Mouse (Mus musculus) lung, embryonic 16.5 days (tissue): Measurements from ENCODE around the gene Brap. TPM values are rescaled to one million over a fixed set of nuclear protein-coding genes. Genes with fewer than 3 reads are reported as not detected.

Experiments
- ATAC-seq: fragments of 200-750 bp; cut with Nextera tagmentation; 2 replicates; pipeline ENCODE4 v1.8.0; 2017; ENCODE audit warnings: low read depth, mild to moderate bottlenecking, moderate library complexity
- H3K27ac ChIP-seq: fragments of 300-500 bp; sonication (generic); 2 replicates; pipeline ENCODE4 v1.5.1; 2014; ENCODE audit warnings: mild to moderate bottlenecking, control low read depth, low read length
- H3K27me3 ChIP-seq: fragments of 300-500 bp; sonication (generic); 2 replicates; pipeline ENCODE4 v1.6.1; 2014; ENCODE audit warnings: low read depth, low read length, mixed read lengths; ENCODE audit not compliant: control insufficient read depth, insufficient read depth
- H3K36me3 ChIP-seq: fragments of 300-500 bp; sonication (generic); 2 replicates; pipeline ENCODE4 v1.6.1; 2014; ENCODE audit warnings: low read length; ENCODE audit not compliant: control insufficient read depth, insufficient read depth
- H3K4me1 ChIP-seq: fragments of 300-500 bp; sonication (generic); replicated peaks from 2 replicates; pipeline ENCODE4 v1.6.1; 2014; ENCODE audit warnings: low read length, mixed read lengths; ENCODE audit not compliant: control insufficient read depth, insufficient read depth
- H3K4me2 ChIP-seq: fragments of 300-500 bp; sonication (generic); 2 replicates; pipeline ENCODE4 v1.6.1; 2014; ENCODE audit warnings: low read depth, low read length, control low read depth
- H3K4me3 ChIP-seq: fragments of 300-500 bp; sonication (generic); 2 replicates; pipeline ENCODE4 v1.5.1; 2014; ENCODE audit warnings: mild to moderate bottlenecking, low read length, control low read depth
- H3K9ac ChIP-seq: fragments of 300-500 bp; sonication (generic); 2 replicates; pipeline ENCODE4 v1.6.1; 2014; ENCODE audit warnings: low read length, control low read depth
- H3K9me3 ChIP-seq: fragments of 300-500 bp; sonication (generic); 2 replicates; pipeline ENCODE4 v1.6.1; 2016; ENCODE audit warnings: low read length; ENCODE audit not compliant: control insufficient read depth
- WGBS: fragments of 180-500 bp; shearing (Covaris S2); extraction: QIAGEN DNeasy Blood & Tissue Kit; methylation state at CpG from one replicate; pipeline ENCODE4 v1.1.7; 2014; 5-methylcytosine and 5-hydroxymethylcytosine counted together
- polyA plus RNA-seq: library from polyadenylated mRNA; unstranded; fragments of >200 nt; fragmentation: Nextera tagmentation; extraction: Ambion mirVana; gene quantifications from 2 replicates; pipeline ENCODE4 v1.2.1, GENCODE M21; 2015

Brap gene
- polyA plus RNA-seq, 1 experiment from 2014 or later = 32.4 TPM

- Histone ChIP-seq H3K27me3 (no peaks in the 10 kb centered on the region), H3K36me3 (no peaks in the 10 kb centered on the region), H3K27ac (no peak overlapping the region), H3K4me1 (peaks cover 15% of the 10 kb centered on the region), H3K4me2 (peak overlapping the region; percentile 73), H3K9ac (no peak overlapping the region), H3K9me3 (no peaks in the 10 kb centered on the region), H3K4me3 (peak overlapping the region; percentile 96; the same call in 1 of the 2 replicates)
- ATAC-seq = no peak
- WGBS = 38% methylated on average over 2 of the region's 2 CpGs
Observed at GRCm38 (mm10) chr5:121710402-121710801, 50.0 kb downstream of the Brap start.

GRCm38 (mm10) chr5:121710851-121711173 is 50.4 kb downstream of the Brap start:
- H3K9ac ChIP-seq = peak overlapping the region; percentile 94
- ATAC-seq = no peak
- no peaks in the 10 kb centered on the region for H3K27me3 ChIP-seq
- H3K27ac ChIP-seq = peak overlapping the region; percentile 87
- H3K36me3 ChIP-seq = no peaks in the 10 kb centered on the region
- H3K4me3 ChIP-seq = peak overlapping the region; percentile 96
- H3K4me1 ChIP-seq = peaks cover 19% of the 10 kb centered on the region
- H3K9me3 ChIP-seq = no peaks in the 10 kb centered on the region
- H3K4me2 ChIP-seq = peak overlapping the region; percentile 73
- under 1% methylated on average over 12 of the region's 12 CpGs for WGBS

- H3K27ac ChIP-seq = peak within 1 kb of the TSS; percentile 87
- H3K9ac ChIP-seq = peak within 1 kb of the TSS; percentile 94
- peak within 1 kb of the TSS; percentile 73 for H3K4me2 ChIP-seq
- no peaks in the 10 kb centered on the region for H3K9me3 ChIP-seq
- peak within 1 kb of the TSS; percentile 96 for H3K4me3 ChIP-seq
- H3K27me3 ChIP-seq = no peaks in the 10 kb centered on the region
- no peaks in the 10 kb centered on the region for H3K36me3 ChIP-seq
- 0% methylated on average over 41 of the region's 103 CpGs for WGBS
- H3K4me1 ChIP-seq = peaks cover 23% of the 10 kb centered on the region
- ATAC-seq = peak; percentile 82
Observed at GRCm38 (mm10) chr5:121711174-121711927, 51.0 kb downstream of the Brap start, which contains the start of gene Atxn2. Atxn2 (plus strand) TSS chr5:121711337.

GRCm38 (mm10) chr5:121711928-121712231 is 51.5 kb downstream of the Brap start:
- Histone ChIP-seq H3K4me1 (peaks cover 25% of the 10 kb centered on the region), H3K4me3 (peak overlapping the region; percentile 96), H3K36me3 (no peaks in the 10 kb centered on the region), H3K27me3 (no peaks in the 10 kb centered on the region), H3K27ac (peak overlapping the region; percentile 87), H3K9ac (peak overlapping the region; percentile 94), H3K4me2 (peak overlapping the region; percentile 58), H3K9me3 (no peaks in the 10 kb centered on the region)
- peak; percentile 53 for ATAC-seq
- under 1% methylated on average over 36 of the region's 57 CpGs for WGBS

- peak; percentile 48 for ATAC-seq
- peak overlapping the region; percentile 94 for H3K9ac ChIP-seq
- peaks cover 25% of the 10 kb centered on the region for H3K4me1 ChIP-seq
- H3K27ac ChIP-seq = peak overlapping the region; percentile 87
- peak overlapping the region; percentile 58 for H3K4me2 ChIP-seq
- H3K36me3 ChIP-seq = no peaks in the 10 kb centered on the region
- WGBS = under 1% methylated on average over 21 of the region's 66 CpGs
- no peaks in the 10 kb centered on the region for H3K27me3 ChIP-seq
- H3K9me3 ChIP-seq = no peaks in the 10 kb centered on the region
- H3K4me3 ChIP-seq = peak overlapping the region; percentile 96
Observed at GRCm38 (mm10) chr5:121712232-121712933, 52.0 kb downstream of the Brap start.

GRCm38 (mm10) chr5:121712934-121713538 is 52.7 kb downstream of the Brap start:
- 0% methylated on average over 26 of the region's 32 CpGs for WGBS
- H3K27ac ChIP-seq = peak overlapping the region; percentile 87
- peak overlapping the region; percentile 96 for H3K4me3 ChIP-seq
- H3K9me3 ChIP-seq = no peaks in the 10 kb centered on the region
- ATAC-seq = peak; percentile 41
- peak overlapping the region; percentile 94 for H3K9ac ChIP-seq
- peaks cover 25% of the 10 kb centered on the region for H3K4me1 ChIP-seq
- H3K27me3 ChIP-seq = no peaks in the 10 kb centered on the region
- H3K4me2 ChIP-seq = peak overlapping the region; percentile 58
- H3K36me3 ChIP-seq = no peaks in the 10 kb centered on the region

GRCm38 (mm10) chr5:121714331-121714730 is 54.0 kb downstream of the Brap start:
- H3K4me1 ChIP-seq = peaks cover 26% of the 10 kb centered on the region
- H3K4me2 ChIP-seq = peak overlapping the region; percentile 58
- H3K4me3 ChIP-seq = no peak overlapping the region
- H3K36me3 ChIP-seq = no peaks in the 10 kb centered on the region
- no peaks in the 10 kb centered on the region for H3K9me3 ChIP-seq
- no peak for ATAC-seq
- H3K9ac ChIP-seq = no peak overlapping the region
- no peak overlapping the region; the same call in 1 of the 2 replicates for H3K27ac ChIP-seq
- no peaks in the 10 kb centered on the region for H3K27me3 ChIP-seq
- 55% methylated on average over 1 of the region's 1 CpGs for WGBS

GRCm38 (mm10) chr5:121714928-121715327 is 54.6 kb downstream of the Brap start:
- no peaks in the 10 kb centered on the region for H3K9me3 ChIP-seq
- no peak overlapping the region for H3K4me3 ChIP-seq
- no peak for ATAC-seq
- H3K4me2 ChIP-seq = no peak overlapping the region
- WGBS = 59% methylated on average over 6 of the region's 6 CpGs
- H3K4me1 ChIP-seq = peaks cover 32% of the 10 kb centered on the region
- no peaks in the 10 kb centered on the region for H3K27me3 ChIP-seq
- H3K36me3 ChIP-seq = no peaks in the 10 kb centered on the region
- H3K9ac ChIP-seq = no peak overlapping the region
- no peak overlapping the region for H3K27ac ChIP-seq

- H3K4me1 ChIP-seq = peaks cover 38% of the 10 kb centered on the region
- H3K27ac ChIP-seq = no peak overlapping the region
- H3K36me3 ChIP-seq = no peaks in the 10 kb centered on the region
- no peak overlapping the region for H3K4me3 ChIP-seq
- no peaks in the 10 kb centered on the region for H3K27me3 ChIP-seq
- H3K4me2 ChIP-seq = no peak overlapping the region
- no peaks in the 10 kb centered on the region for H3K9me3 ChIP-seq
- H3K9ac ChIP-seq = no peak overlapping the region
- ATAC-seq = no peak
- 77% methylated on average over 5 of the region's 5 CpGs for WGBS
Observed at GRCm38 (mm10) chr5:121718462-121718861, 58.1 kb downstream of the Brap start.
